Mouse (Mus musculus) brain, embryonic 14.5 days (tissue): ENCODE results near the gene Gnaz. TPM values are rescaled to one million over a fixed set of nuclear protein-coding genes. Genes with fewer than 3 reads are reported as not detected.

Source experiments
- DNase-seq: peaks from one replicate; pipeline ENCODE4 v3.0.0-alpha.2; 2011; ENCODE audit warnings: low read depth
- CTCF ChIP-seq: fragments of 200-500 bp; IDR thresholded peaks from 2 replicates; pipeline ENCODE4 v1.5.1; 2012; ENCODE audit warnings: inconsistent platforms, mild to moderate bottlenecking, moderate library complexity, borderline replicate concordance; ENCODE audit not compliant: insufficient read depth, insufficient read length; ENCODE audit errors: extremely low read depth
- POLR2A ChIP-seq: fragments of 200-500 bp; IDR thresholded peaks from 2 replicates; pipeline ENCODE4 v1.6.1; 2012; ENCODE audit warnings: mild to moderate bottlenecking, inconsistent platforms, borderline replicate concordance; ENCODE audit not compliant: poor library complexity, insufficient read depth, insufficient read length, severe bottlenecking; ENCODE audit errors: extremely low read depth
- polyA plus RNA-seq: library from polyadenylated mRNA; depleted of rRNA; stranded (reverse); fragments of >200 nt; gene quantifications from 2 replicates; pipeline ENCODE4 v1.2.3, GENCODE M21; 2012

Gene Gnaz
- polyA plus RNA-seq, 1 experiment: 66.1 TPM

DNA sequence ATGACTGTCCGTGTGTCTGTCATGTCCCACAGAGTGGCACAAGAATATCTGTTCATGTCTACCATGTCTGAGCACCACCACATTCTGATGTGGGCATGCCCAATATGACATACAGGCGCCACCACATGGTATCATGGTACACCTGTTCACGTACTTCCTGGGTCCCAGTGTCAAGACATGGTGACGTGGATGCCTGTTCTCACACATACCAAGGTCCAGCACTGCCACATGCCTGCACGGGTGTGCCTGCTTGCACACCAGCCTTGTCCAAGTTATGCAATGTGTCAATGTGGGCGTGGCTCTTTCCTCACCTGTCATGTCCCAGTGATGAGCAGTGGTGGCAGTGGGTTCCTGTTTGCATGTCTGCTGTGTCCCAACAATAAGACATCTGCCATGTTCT lies 34.5 kb upstream of the Gnaz start:
- TF ChIP-seq CTCF (no peak), POLR2A (no peak)
- no peak for DNase-seq

DNA sequence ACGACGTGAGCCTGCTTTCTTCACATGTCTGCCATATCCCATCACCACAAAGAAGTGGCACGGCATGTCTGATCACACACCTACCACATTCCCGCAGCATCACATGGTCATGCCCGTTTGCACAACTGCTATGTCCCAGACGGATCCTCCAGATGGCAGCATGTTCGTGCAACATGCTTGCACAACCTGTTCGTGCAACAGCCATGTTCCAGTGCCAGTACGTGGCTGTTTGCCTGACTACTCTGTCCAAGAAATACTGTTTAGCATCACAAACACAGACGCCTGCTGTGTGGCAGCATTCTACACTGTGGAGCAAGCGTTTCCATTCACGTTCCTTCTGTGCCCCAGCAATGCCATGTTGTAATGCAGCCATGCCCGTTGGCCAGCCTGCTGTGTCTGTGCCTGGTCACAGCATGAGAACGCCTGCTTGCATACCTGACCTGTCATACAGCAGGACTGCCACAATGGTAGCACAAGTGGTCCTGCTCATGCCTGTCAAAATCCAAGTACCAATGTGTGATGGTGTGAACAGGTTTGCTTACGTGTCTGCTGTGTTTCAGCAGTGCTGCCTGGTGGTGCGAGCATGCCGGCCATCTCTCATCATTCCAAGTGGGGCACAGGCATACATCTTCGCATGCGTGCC lies 33.3 kb upstream of the Gnaz start:
- peak; percentile 83 for DNase-seq
- TF ChIP-seq CTCF: no peak
- no peak for TF ChIP-seq POLR2A

DNA sequence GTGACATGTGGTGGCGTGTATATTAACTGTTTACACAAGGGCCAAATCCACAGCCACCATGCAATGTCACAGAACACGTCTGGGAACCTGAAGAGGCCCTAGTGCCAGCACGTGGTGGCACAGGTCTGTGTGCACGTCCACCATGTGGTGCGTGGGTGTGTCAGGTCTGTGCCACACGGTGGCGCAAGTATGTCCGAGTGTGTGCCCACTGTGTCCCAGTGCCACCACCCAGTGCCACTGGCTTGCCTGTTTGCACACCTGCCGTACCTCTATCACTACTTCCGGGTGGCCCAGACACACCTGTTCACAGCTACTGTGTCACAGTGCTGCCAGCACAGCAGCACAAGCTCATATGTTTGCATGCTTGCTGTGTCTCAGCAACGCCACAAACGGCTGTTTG lies 32.5 kb upstream of the Gnaz start:
- TF ChIP-seq CTCF (no peak), POLR2A (no peak)
- no peak for DNase-seq

DNA sequence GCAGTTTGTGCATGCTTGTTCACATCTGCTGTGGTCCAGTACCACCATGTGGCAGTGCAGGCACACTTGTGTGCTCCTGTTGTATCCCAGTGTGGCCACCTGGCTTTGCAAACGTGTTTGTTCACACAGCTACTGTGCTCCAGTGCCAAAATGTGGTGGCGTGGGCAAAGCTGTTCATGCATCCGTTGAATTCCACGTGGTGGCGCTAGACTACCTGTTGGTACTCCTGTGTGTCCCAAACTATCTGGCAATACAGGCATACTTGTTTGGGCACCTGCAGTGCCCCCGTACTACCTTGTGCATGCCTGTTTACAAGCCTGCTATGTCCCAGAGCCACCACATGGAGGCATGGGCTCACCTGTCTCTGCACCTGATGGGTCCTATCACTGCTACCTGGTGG lies 32.0 kb upstream of the Gnaz start:
- DNase-seq: no peak
- TF ChIP-seq CTCF (no peak), POLR2A (no peak)

DNA sequence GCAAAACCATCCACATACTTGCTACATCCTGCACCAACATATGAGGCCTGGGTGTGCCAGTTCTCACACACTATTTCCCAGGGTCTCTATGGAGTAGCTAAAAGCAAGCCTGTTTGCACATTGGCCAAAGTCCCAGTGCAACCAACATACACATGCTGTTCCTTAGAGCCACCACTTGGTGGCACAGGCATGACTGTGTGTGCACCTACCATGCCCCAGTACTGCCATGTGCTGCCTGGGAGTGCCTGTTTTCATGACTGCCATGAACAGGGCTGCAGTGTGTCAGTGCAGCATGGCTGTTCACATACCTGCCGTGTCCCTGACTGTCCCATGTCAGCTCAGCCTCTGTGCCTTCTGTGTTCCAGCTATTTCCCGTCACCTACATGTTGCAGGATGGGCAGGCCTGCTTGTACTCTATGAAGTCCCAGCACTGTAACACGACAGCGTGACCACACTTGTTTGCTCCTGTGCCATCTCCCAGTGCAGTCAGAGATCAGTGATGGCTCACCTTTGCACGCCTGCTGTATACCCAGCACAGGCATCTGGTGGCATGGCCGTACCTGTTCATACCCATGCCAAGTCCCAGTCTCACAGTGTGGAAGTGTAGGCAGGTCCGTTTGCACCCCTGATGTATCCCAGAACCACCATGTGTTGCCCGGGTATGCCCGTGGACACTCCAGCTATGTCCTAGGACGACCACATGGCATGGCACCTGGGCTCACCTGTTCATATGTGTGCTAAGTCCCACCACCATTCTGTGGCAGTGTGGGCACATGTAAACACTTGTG lies 29.8 kb upstream of the Gnaz start:
- DNase-seq: peak; percentile 84
- TF ChIP-seq CTCF (peak; percentile 77), POLR2A (no peak)

DNA sequence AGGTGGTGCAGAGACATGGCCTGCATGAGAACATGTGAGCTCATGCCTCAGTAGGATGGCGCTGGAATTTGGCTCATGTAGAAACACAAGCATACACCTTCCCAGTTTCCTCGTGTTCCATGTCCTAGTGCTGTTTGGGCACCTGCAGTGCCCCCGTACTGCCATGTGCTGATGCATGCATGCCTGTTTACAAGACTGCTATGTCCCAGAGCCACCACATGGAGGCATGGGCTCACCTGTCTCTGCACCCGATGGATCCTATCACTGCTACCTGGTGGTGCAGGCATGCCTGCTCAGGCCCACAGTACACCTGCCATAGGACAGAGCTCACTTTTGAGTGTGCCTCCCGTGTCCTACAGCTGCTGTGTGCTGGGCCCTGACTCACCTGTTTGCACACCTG lies 28.6 kb upstream of the Gnaz start:
- TF ChIP-seq CTCF (no peak), POLR2A (no peak)
- no peak for DNase-seq

DNA sequence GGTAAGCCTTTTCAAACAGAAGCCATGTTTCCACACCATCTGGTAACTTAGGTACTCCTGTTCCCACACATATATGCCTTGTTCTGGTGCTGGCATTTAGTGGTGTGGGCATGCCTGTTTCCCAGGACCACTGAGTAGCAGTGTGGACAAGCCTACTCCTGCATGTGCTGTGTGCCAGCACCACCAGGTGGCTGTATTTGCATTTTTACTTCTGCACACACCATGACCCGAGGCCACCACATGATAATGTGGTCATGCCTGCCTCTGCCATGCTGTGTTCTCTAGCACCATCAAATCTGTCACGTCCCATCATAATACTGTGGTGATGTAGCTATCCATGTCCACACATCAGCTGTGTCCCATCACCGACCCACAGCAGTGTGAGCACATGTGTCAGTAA lies 27.7 kb upstream of the Gnaz start:
- no peak for DNase-seq

DNA sequence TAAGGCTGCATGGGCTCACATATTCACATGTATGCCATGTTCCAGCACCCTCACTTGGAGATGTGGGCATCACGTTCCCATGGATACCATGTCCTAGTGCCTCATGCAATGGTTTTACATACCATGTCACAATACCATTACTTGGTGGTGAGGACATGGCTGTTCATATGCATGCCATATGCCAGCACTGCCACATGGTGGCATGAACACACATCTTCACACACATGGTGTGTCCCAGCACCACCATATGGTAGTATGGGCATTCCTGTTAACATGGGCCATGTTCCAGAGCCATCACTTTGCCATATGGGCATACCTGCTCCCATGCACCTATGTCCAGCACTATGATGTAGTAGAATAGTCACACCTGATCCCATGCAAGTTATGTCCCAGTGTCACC lies 26.2 kb upstream of the Gnaz start:
- no peak for DNase-seq
- TF ChIP-seq POLR2A (no peak), CTCF (peak; percentile 16; the same call in 1 of the 2 replicates)

More for the DNA sequence above, 27.7 kb upstream of the Gnaz start:
- TF ChIP-seq CTCF: peak; percentile 35; the same call in 1 of the 2 replicates
- no peak for TF ChIP-seq POLR2A

DNA sequence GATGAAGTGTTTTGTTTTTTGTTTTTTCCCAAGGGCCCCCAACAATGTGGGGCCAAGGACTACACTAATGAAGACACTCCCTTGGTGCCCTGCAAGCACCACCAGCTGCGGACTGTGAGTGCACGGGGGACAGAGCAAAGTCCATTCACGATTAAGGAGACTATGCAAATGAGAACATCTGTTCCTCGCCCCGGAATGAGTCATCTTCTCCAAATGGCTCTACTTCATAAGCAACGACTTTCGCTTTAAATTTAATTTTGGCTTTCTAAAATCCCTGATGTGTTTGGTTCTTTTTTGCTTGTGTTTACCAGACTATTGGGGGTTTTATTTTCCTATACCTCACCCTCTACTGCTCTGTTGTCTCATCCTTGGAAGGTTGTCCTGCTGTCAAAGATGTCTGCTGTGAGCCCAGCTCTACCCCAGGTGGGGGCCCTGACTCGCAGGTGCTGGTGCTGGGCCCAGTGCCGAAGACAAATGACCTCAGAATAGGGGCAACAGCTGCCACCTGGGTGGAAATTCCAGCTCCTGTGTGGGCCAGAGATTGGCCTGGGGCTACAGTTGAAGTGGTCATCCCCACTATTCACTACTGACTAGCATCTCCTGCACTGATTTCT lies 14.0 kb upstream of the Gnaz start:
- TF ChIP-seq CTCF: no peak
- TF ChIP-seq POLR2A: no peak
- DNase-seq: peak; percentile 27

DNA sequence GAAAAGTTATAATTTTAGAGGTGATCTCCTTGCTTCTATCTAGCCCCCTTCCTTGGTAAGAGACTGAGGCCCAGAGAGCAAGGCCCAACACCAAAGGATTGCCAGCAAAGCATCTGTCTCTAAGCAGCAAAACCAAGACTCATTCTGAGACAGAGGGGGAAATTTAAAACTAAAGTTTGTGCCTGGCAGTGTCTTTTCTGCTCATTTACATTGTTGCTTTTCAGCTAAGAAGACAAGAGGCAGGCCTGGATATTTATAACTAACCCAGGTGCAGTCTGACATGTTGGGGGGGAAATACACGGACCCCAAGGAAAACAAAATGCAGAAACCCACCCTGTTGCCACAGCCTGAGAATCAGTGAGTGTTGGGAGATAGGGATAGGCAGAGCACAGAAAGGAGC lies 2.6 kb upstream of the Gnaz start:
- no peak for DNase-seq
- no peak for TF ChIP-seq CTCF
- no peak for TF ChIP-seq POLR2A

DNA sequence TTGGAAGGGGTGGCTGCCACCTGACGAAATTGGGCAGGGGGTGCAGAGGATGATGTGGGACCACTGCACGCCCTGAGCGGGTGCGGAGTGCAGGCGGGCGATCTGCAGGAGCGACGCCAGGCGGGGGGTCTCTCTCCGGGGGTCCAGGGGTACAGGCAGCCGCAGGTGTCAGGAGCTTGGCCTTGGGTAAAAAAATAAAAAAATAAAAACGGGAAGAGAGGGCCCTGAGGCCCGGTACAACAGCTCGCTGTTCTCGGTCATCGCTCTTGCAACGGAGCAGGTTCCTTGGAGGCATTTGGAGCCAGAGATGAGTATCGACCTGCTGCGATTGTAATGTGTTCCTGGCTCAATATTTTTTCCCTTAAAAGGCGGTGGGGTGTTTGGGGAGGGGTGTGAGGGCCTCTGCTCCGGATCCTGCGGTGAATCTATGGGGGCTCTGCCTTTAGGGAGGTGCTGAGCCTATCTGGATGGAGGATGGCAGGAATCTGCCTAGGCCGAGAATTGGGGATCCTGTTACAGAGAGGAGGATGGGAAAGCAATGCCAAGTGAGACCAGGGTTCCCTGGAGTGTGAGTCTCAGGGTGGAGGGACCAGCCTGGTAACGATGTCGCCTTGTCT lies 782 bp downstream of the Gnaz start:
- TF ChIP-seq POLR2A: no peak
- no peak for TF ChIP-seq CTCF
- peak; percentile 24 for DNase-seq
